Mouse (Mus musculus): ENCODE measurements at regions not wholly inside any gene's neighbourhood (a gene's known extent, or its start where the extent isn't known, plus 50 kb on each side); places are given as distances from the start of the nearest gene placed in this dataset.
"Not testable (repeated sequence)": the region's sequence is repeated elsewhere in the genome, so short reads cannot be mapped to it uniquely, and the experiment has no call there.

GRCm38 (mm10) chr14:53640441-53640840 lies 613.5 kb downstream of the Dad1 start:
- not testable (repeated sequence) for TF ChIP-seq CTCF (IDR thresholded peaks at IDR 0.05; ENCODE audit: borderline replicate concordance, insufficient read depth, low read length); POLR2A (IDR thresholded peaks at IDR 0.05; ENCODE audit: low read depth, low read length)
